Mouse (Mus musculus) monocyte, adult 59 days (primary cell): ENCODE data around the gene Pcgf1. TPM values are rescaled to one million over a fixed set of nuclear protein-coding genes. Genes with fewer than 3 reads are reported as not detected.

Experiments
- total RNA-seq, 2 experiments: library from RNA; stranded (reverse); gene quantifications; one replicate each; pipeline ENCODE4 v1.2.4; 2023

The Pcgf1 gene
- total RNA-seq: 10 to 100 TPM; 22.7 to 26.8 TPM

DNA sequence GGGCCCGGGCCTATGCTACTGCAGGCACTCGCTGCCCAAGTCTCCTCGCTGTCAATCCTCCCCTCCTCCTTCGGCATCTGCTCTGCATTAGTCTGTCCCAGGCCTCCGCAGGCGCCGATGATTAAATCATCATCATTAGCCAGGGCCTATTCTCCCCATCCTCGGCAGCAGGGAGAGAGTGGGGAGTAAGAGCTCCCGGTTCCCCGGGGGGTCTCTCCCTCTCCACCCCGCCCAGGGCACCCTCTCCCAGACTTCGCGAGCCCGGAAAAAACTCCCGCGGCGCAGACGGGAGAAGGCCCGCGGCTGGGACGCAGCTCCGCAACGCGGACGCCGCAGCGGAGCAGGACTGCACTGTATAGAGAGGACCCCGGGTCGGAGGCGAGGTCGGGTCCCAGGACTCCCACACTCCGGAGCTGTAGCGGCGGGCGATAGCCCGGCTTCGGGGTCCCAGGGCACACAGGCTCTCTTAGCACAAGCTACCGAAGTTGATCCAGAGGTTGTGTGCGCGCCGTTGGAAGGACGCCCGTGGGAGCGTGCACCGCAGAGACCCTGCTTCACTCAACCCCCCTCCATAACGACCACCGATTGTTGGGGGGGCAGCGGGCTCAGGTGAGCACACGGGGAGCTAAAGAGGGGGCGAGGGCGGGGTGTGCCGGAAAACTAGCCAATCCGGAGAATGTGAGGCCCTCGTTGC, at the start of gene Pcgf1:
Gene Pcgf1, plus strand, starts transcription at position 240 of the 694 bp plus-strand sequence.

DNA sequence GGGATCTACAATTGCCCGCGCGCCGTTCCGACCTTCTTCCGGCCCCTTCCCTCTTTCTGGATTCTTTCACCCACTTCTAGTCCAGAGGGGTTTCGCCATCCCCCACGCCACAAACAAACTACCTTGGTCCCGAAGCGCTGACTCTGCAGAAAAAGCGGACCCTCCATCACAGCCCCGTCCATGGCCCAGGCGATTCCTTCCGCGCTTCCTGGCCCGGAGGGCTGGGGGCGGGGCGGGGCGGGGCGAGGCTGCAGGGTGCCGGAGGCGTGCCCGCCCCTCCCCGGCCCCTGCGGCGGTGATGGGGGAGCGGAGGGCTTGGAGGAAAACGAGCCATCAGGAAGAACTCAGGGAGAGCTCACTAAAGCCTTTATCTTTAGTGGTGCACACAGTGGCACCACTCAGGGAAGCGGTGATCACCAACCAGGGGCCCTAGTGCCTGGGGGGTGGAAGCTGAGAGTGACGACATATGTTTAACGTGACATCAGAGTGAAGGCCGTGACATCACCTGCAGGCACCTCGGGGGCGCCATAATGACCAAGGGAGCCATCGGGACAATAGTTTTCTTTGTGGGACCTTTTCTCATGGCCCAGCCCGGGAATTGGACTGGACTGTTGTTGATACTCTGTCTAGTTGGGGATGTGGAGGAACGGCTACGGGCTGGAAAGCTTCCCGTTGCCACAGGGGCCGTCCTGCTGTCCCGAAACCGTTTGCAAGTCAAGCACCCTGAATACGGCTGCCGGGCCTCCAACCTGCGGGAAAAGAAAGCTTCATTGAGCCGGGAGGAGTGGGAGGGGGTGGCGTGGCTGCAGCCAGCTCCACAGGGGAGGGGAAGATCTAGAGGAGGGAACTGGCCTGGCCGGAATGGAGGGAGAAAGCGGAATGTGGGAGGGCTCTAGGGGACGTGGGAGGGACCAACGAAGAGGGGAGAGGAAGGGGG, 44.2 kb upstream of the Pcgf1 start, which contains the start of the genes Dok1 and Loxl3:
Gene Dok1, minus strand, starts transcription at position 223 of the 937 bp plus-strand sequence.
Gene Loxl3, plus strand, starts transcription at position 925 of the 937 bp plus-strand sequence.

GRCm38 (mm10) chr6:83054074-83054851, 23.4 kb upstream of the Pcgf1 start, which contains the start of gene Aup1:
Aup1 (plus strand) TSS chr6:83054521.

DNA sequence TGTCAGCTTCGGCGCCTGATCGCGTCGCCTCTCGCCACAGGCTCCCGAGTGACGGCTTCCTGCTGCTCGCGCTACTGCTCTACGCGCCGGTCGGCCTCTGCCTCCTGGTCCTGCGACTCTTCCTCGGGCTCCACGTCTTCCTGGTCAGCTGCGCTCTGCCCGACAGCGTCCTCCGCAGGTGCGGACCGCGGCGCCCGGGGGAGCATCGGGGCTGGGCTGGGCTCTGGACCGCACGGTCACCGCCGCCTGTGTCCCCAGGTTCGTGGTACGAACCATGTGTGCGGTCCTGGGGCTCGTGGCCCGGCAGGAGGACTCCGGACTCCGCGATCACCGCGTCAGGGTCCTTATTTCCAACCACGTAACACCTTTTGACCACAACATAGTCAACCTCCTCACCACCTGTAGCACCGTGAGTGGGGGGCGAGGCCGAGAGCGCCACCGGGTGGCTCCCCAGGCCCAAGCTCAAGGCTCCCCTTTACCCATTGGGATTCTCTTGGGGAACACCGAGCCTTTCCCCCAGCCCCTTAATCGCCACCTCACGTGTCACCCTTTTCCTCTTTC, 22.7 kb upstream of the Pcgf1 start, which contains the start of gene Htra2:
Gene Htra2, minus strand, starts transcription at position 403 of the 561 bp plus-strand sequence.

DNA sequence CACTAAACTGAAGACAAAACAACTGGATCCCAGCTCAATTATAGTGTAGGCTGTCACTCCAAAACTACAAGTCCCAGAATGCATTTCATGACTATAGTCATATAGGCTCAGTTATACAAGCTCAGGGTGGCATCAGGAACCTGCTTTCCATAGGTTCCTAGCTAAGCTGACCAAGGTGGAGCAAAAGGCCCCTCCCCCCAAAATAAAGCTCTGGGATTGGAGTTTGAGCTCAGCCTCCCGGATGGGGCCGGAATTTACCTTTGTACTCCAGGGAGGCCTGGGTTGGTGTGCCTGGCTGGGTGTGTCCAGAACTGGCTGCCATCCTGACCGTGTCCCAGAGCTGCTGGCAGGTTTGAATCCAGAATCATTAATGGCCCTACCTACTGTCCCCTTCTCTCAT, 19.9 kb upstream of the Pcgf1 start, which contains the start of gene Dqx1:
Gene Dqx1, plus strand, starts transcription at position 55 of the 400 bp plus-strand sequence.

GRCm38 (mm10) chr6:83070247-83070310, 7.6 kb upstream of the Pcgf1 start, which contains the start of gene Tlx2:
Tlx2 (minus strand) TSS chr6:83070293.

DNA sequence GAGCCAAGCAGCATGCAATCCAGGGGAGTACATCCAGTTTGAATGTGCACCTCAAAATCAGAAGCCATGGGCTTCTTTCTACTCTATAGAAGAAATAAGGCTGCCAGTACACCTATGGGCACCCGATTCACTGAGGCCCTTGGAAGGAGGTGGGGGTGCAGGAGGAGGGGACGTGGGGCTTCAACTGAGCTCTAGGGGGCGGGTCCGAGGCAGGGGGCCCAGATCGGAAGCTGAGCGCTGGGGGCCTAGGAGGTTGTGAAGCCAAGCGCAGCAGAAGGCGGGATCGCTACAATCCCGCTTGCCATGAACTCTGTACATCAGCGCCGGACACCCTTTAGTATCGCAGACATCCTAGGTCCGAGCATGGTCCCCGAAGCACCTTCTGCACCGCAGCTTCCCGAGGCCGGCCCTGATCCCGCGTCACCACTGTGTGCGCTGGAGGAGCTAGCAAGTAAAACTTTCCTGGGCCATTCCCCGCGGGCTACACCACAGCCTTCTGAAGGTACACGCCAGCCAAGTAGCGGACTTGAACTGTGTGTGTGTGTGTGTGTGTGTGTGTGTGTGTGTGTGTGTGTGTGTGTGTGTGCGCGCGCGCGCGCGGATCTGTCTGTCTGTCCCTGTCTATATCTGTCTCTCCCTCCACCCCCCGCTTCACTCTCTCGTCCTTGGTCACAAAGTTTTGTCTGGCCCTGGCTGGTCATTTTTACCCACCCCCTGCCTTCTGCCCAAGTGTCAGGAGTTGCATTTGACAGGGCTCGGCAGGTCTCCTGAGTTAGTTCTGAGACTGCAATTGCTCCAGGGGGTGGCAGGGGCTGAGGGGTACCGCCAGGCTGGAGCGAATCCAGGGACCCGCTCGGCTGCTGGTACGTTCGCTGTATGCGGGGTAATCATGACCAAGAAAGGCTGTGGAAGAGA, 8.7 kb downstream of the Pcgf1 start, which contains the start of gene Lbx2:
Gene Lbx2, plus strand, starts transcription at position 247 of the 915 bp plus-strand sequence.

GRCm38 (mm10) chr6:83101316-83101687, 23.6 kb downstream of the Pcgf1 start, which contains the start of the genes Ccdc142 and Gm42688:
Ccdc142 (plus strand) TSS chr6:83101601.
Gm42688 (plus strand) TSS chr6:83101617.

GRCm38 (mm10) chr6:83108762-83109668, 31.3 kb downstream of the Pcgf1 start, which contains the start of gene Mrpl53:
Mrpl53 (plus strand) TSS chr6:83109040.

GRCm38 (mm10) chr6:83115011-83115671, 37.5 kb downstream of the Pcgf1 start, which contains the start of gene Mogs:
Mogs (plus strand) TSS chr6:83115496.

DNA sequence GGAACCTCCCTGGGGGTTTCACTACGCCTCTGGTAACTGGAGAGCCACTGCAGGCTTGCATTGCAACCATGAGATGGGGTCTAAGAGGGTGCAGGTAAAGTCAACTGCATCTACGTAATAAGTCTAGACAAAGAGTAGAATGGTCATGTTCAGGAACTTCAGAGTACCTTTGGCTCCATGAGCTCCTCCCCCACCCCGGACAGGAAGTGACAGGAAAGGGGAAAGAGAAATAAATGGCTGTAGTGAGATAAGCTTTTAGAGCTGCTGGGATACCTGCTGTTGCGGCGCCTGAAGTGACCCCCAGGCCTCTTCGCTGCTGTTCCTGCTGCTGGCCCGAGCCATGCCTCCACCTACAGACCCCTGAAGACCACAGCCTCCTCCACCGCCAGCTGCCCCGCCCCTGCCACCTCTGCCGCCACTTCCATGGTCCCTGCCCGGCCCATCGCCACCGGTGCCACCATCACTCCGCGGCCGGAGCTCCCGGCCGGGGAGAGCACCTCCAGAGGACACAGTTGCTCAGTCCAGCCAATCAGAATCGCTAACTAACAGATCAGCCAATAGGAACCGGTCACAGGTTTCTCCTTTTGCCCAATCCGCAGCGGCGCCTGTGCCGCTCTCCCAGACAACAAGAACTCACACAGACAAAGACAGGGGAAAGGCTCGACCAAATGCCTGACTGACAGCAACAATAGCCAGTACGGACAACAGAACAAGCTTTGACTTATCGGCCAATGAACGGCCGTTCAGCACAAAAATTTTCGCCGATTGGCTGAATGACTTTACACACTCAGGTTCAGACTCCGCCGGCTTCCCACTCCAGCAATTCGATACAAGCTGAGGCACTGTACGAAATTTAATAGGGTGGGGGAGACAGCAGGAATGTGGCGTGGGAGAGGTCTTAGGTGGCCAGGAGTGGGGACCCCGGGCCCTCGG, 43.5 kb downstream of the Pcgf1 start, which contains the start of gene Wbp1:
Gene Wbp1, minus strand, starts transcription at position 630 of the 933 bp plus-strand sequence.

GRCm38 (mm10) chr6:83125331-83125730, 47.7 kb downstream of the Pcgf1 start, which contains the start of gene Ino80b:
Ino80b (minus strand) TSS chr6:83125431.

Other genes with a start within 250 kb of the Pcgf1 start
- under 1 TPM; 0.27 to 0.60 TPM for gene Sema4f, start 138.1 kb upstream of the Pcgf1 start, total RNA-seq
- 1 to 10 TPM; 1.8 to 2.7 TPM for gene M1ap, start 131.0 kb upstream of the Pcgf1 start, total RNA-seq
- 10 to 100 TPM; 54.7 to 55.2 TPM for gene Dok1, start 44.4 kb upstream of the Pcgf1 start, total RNA-seq
- 1 to 10 TPM; 2.1 to 2.2 TPM for gene Loxl3, start 43.7 kb upstream of the Pcgf1 start, total RNA-seq
- 100 to 1,000 TPM; 353 to 380 TPM for gene Aup1, start 23.3 kb upstream of the Pcgf1 start, total RNA-seq
- gene Htra2, start 22.6 kb upstream of the Pcgf1 start, total RNA-seq: 100 to 1,000 TPM in 1 of 2 experiments, 10 to 100 TPM in 1; 94.4 to 101 TPM
- 1 to 10 TPM; 6.2 to 6.5 TPM for gene Dqx1, start 20.0 kb upstream of the Pcgf1 start, total RNA-seq
- gene Tlx2, start 7.6 kb upstream of the Pcgf1 start, total RNA-seq: not detected
- gene Lbx2, start 8.5 kb downstream of the Pcgf1 start, total RNA-seq: not detected
- 1 to 10 TPM; 6.0 to 8.2 TPM for gene Ccdc142, start 23.7 kb downstream of the Pcgf1 start, total RNA-seq
- 1 to 10 TPM; 5.8 to 6.9 TPM for gene Gm42688, start 23.7 kb downstream of the Pcgf1 start, total RNA-seq
- 10 to 100 TPM; 23.5 to 23.7 TPM for gene Mrpl53, start 31.2 kb downstream of the Pcgf1 start, total RNA-seq
- 10 to 100 TPM; 34.1 to 37.5 TPM for gene Mogs, start 37.6 kb downstream of the Pcgf1 start, total RNA-seq
- gene Wbp1, start 43.7 kb downstream of the Pcgf1 start, total RNA-seq: 10 to 100 TPM; 23.8 to 26.6 TPM
- gene Ino80b, start 47.6 kb downstream of the Pcgf1 start, total RNA-seq: 10 to 100 TPM; 26.6 to 28.6 TPM
- gene Rtkn, start 57.6 kb downstream of the Pcgf1 start, total RNA-seq: under 1 TPM in 1 of 2 experiments, not detected in 1; 0.30 TPM
- under 1 TPM in 1 of 2 experiments, not detected in 1; 0.34 TPM for gene Wdr54, start 78.5 kb downstream of the Pcgf1 start, total RNA-seq
- gene 1700003E16Rik, start 78.5 kb downstream of the Pcgf1 start, total RNA-seq: not detected
- 100 to 1,000 TPM; 127 TPM for gene Dctn1, start 88.1 kb downstream of the Pcgf1 start, total RNA-seq
- not detected for gene Slc4a5, start 142.0 kb downstream of the Pcgf1 start, total RNA-seq
- 10 to 100 TPM; 21.3 to 21.8 TPM for gene Mthfd2, start 248.0 kb downstream of the Pcgf1 start, total RNA-seq
- gene Mob1a, start 248.1 kb downstream of the Pcgf1 start, total RNA-seq: 100 to 1,000 TPM; 204 to 207 TPM